Mouse (Mus musculus) T-cell, adult 66 days (primary cell): ENCODE results near the gene Lrrc73. TPM values are rescaled to one million over a fixed set of nuclear protein-coding genes. Genes with fewer than 3 reads are reported as not detected.

Experiments used
- total RNA-seq, 2 experiments: library from RNA; stranded (reverse); gene quantifications; 3 replicates in 1 of 2; 4 replicates in 1 of 2; pipeline ENCODE4 v1.2.4; 2023

The Lrrc73 gene
- total RNA-seq, result 1 to 10 TPM; 3.2 to 4.9 TPM

DNA sequence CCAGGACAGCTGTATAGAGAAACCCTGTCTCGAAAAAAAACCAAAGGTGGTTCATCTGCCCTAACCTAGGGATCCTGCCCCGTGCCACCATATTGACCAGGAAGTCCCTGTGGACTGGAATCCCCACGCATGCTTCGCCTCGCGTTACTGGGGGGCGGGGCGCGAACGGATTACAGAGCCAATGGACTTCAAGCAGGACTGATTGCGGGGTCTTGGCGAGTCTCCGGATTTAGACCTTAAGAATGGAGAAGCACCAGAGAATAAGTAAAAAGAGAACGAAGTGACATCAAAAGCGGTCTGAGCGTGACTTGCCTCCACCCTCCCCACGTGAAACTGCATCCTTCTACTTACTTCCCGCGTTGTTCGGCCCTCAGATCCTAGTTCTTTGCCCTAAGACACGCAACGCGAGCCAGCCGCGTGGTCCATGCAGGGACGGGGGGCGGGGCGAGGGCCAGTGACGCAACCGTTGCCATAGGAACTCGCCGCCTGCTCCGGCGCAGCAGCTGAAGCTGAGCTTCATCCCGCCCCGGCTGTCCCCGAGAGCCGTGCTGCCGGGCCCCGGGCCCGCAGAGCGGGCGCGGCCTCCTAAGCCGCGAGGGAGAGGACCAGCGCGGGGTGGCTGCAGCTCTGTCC lies at the start of gene Lrrc73:
Gene Lrrc73 (plus strand): TSS at position 80 of the 633 bp plus-strand sequence.

GRCm38 (mm10) chr17:46247512-46248188 lies 5.7 kb upstream of the Lrrc73 start, which contains the start of the genes Polr1c and Yipf3:
Polr1c (minus strand) TSS chr17:46248054.
Yipf3 (plus strand) TSS chr17:46248080.

GRCm38 (mm10) chr17:46282483-46283123 lies 29.3 kb downstream of the Lrrc73 start, which contains the start of gene Tjap1:
Tjap1 (minus strand) TSS chr17:46283026.

DNA sequence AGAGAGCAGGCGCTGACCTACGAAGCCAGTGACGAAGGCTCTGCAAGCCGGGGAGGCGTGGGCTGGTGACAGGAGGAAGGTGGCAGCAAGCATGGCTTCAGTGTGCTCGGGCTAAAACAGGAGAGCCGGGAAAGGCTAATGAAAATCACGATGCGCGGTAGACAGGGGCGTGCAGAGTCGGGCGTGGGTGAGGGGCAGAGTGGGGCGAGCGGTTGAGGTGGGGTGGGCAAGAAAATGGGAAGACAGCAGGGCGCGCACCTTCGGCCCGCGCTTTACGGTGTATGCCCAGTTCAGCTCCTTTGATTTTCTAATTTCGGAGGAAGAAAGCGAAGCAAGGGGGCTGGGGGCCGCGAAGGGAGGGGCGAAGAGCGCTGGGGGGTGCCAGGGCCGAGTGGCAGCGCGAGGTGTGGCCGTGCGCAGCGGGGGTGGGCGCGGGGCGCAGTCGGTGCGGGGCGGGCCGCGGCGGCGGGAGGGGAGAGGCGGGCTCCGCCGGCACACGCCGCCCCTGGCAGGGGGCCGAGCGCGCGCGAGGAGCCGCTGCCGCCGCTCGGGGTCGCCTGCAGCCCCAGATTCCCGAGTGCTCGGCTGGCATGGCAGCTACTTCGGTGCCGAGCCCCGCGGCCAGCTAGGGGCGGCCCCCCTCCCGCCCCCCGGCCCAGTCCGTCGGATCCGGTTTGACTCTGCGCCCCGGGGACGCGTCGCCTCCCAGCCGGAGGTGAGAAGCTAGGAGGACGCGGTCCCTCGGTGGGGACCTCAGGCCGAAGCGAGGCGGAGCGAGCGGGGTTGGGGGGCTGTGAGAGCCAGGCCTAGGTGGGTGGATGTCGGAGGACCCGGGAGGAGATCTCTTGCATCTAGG lies 44.3 kb downstream of the Lrrc73 start, which contains the start of gene Dlk2:
Gene Dlk2 (plus strand): TSS at position 58 of the 856 bp plus-strand sequence.

Other genes starting within 250 kb of the Lrrc73 start
- 1 to 10 TPM; 2.1 to 2.4 TPM for gene Vegfa, start 221.2 kb upstream of the Lrrc73 start, total RNA-seq
- 10 to 100 TPM; 50.3 to 52.5 TPM for gene Mrps18a, start 142.5 kb upstream of the Lrrc73 start, total RNA-seq
- gene Rsph9, start 109.3 kb upstream of the Lrrc73 start, total RNA-seq, result not detected
- 10 to 100 TPM; 23.8 to 25.9 TPM for gene Mad2l1bp, start 100.0 kb upstream of the Lrrc73 start, total RNA-seq
- gene Gtpbp2, start 92.5 kb upstream of the Lrrc73 start, total RNA-seq, result 100 to 1,000 TPM; 209 to 215 TPM
- 10 to 100 TPM; 12.1 to 14.6 TPM for gene Polh, start 50.9 kb upstream of the Lrrc73 start, total RNA-seq
- 10 to 100 TPM; 37.5 to 41.9 TPM for gene Xpo5, start 50.7 kb upstream of the Lrrc73 start, total RNA-seq
- 10 to 100 TPM; 60.8 to 70.2 TPM for gene Polr1c, start 5.5 kb upstream of the Lrrc73 start, total RNA-seq
- gene Yipf3, start 5.5 kb upstream of the Lrrc73 start, total RNA-seq, result 100 to 1,000 TPM; 110 TPM
- gene Tjap1, start 29.5 kb downstream of the Lrrc73 start, total RNA-seq, result 10 to 100 TPM; 44.5 to 55.9 TPM
- under 1 TPM in 1 of 2 experiments, not detected in 1; 0.55 TPM for gene Dlk2, start 43.9 kb downstream of the Lrrc73 start, total RNA-seq
- gene Abcc10, start 74.8 kb downstream of the Lrrc73 start, total RNA-seq, result 10 to 100 TPM; 16.1 to 17.5 TPM
- 10 to 100 TPM; 43.3 to 48.2 TPM for gene Zfp318, start 130.2 kb downstream of the Lrrc73 start, total RNA-seq
- gene Crip3, start 175.4 kb downstream of the Lrrc73 start, total RNA-seq, result not detected
- not detected for gene Slc22a7, start 184.9 kb downstream of the Lrrc73 start, total RNA-seq
- gene Ttbk1, start 234.1 kb downstream of the Lrrc73 start, total RNA-seq, result under 1 TPM; 0.53 to 0.87 TPM
- gene Dnph1, start 243.2 kb downstream of the Lrrc73 start, total RNA-seq, result 1 to 10 TPM in 1 of 2 experiments, not detected in 1; 1.1 TPM